ENCODE assay signal across 8 mouse cellular contexts in genomic region chr4:49632139-49632481, GRCm38 (mm10). TPM values are rescaled to one million over a fixed set of nuclear protein-coding genes. Genes with fewer than 3 reads are reported as not detected.
DNase-seq lines count a peak whose midpoint lies in the region; ATAC-seq and TF ChIP-seq lines count a peak whose summit lies in the region.

No protein-coding gene starts in this region.

- peaks cover 36% of the 10 kb centered on the region for H3K36me3 ChIP-seq in heart, embryonic 13.5 days
- peaks cover 10% of the 10 kb centered on the region for H3K36me3 ChIP-seq in ES-Bruce4 (ENCODE audit: control insufficient read depth, insufficient read depth, low read length, poor library complexity, severe bottlenecking)
- H3K36me3 ChIP-seq in forebrain, embryonic 15.5 days = peaks cover 30% of the 10 kb centered on the region
- H3K36me3 ChIP-seq in liver, postnatal 0 days (replicated peaks; ENCODE audit: insufficient read depth, low read length) = peaks cover 32% of the 10 kb centered on the region

- no peak for DNase-seq in heart, postnatal 25 days (ENCODE audit: low spot score)
- DNase-seq in liver, postnatal 0 days = no peak
- DNase-seq in urinary bladder, postnatal 14 days (ENCODE audit: low spot score) = no peak
- DNase-seq in layer of hippocampus, postnatal 36 days = no peak
- DNase-seq in spleen, postnatal 36 days (ENCODE audit: low spot score in 2 of 2) = no peak

- under 1% methylated on average over 30 of the region's 30 CpGs for WGBS in heart, embryonic 13.5 days
- WGBS in forebrain, embryonic 15.5 days = under 1% methylated on average over 30 of the region's 30 CpGs
- WGBS in liver, postnatal 0 days (ENCODE audit: insufficient replicate concordance) = under 1% methylated on average over 30 of the region's 30 CpGs

- intact Hi-C loops in heart, postnatal 25 days (cut with DNase I) = no loop called here

- TF ChIP-seq EP300 in ES-Bruce4 (IDR thresholded peaks at IDR 0.05; ENCODE audit: insufficient read depth, low read depth, low read length) = no peak
- no peak for TF ChIP-seq EP300 in liver, postnatal 0 days (IDR thresholded peaks at IDR 0.05; ENCODE audit: low read depth)

- TF ChIP-seq POLR2A in ES-Bruce4 (IDR thresholded peaks at IDR 0.05; ENCODE audit: insufficient read depth, low read length) = no peak

- H3K9me3 ChIP-seq in heart, embryonic 13.5 days = no peaks in the 10 kb centered on the region
- no peaks in the 10 kb centered on the region for H3K9me3 ChIP-seq in ES-Bruce4 (replicated peaks; ENCODE audit: control insufficient read depth, insufficient read depth, low read length, poor library complexity, severe bottlenecking)
- H3K9me3 ChIP-seq in forebrain, embryonic 15.5 days = no peaks in the 10 kb centered on the region
- H3K9me3 ChIP-seq in liver, postnatal 0 days (ENCODE audit: low read length) = no peaks in the 10 kb centered on the region

- no peaks in the 10 kb centered on the region for H3K27me3 ChIP-seq in heart, embryonic 13.5 days (replicated peaks)
- H3K27me3 ChIP-seq in ES-Bruce4 (ENCODE audit: control insufficient read depth, insufficient read depth, low read length, poor library complexity, severe bottlenecking) = no peaks in the 10 kb centered on the region
- H3K27me3 ChIP-seq in forebrain, embryonic 15.5 days = no peaks in the 10 kb centered on the region
- no peaks in the 10 kb centered on the region for H3K27me3 ChIP-seq in liver, postnatal 0 days (ENCODE audit: insufficient read depth, low read length)

- H3K27ac ChIP-seq in heart, embryonic 13.5 days (replicated peaks) = peak overlapping the region; percentile 93
- H3K27ac ChIP-seq in ES-Bruce4 (ENCODE audit: insufficient read depth, low read length) = peak overlapping the region; percentile 5; the same call in 1 of the 2 replicates
- H3K27ac ChIP-seq in forebrain, embryonic 15.5 days (replicated peaks) = peak overlapping the region; percentile 89
- H3K27ac ChIP-seq in liver, postnatal 0 days (ENCODE audit: low read depth) = peak overlapping the region; percentile 92

- TF ChIP-seq CTCF in ES-Bruce4 (IDR thresholded peaks at IDR 0.05; ENCODE audit: low read depth, low read length) = no peak
- TF ChIP-seq CTCF in liver, postnatal 0 days (IDR thresholded peaks at IDR 0.05; ENCODE audit: low read depth) = no peak

- H3K4me3 ChIP-seq in heart, embryonic 13.5 days = peak overlapping the region; percentile 96
- peak overlapping the region; percentile 97 for H3K4me3 ChIP-seq in ES-Bruce4 (ENCODE audit: low read depth, low read length)
- H3K4me3 ChIP-seq in forebrain, embryonic 15.5 days = peak overlapping the region; percentile 65
- peak overlapping the region; percentile 92 for H3K4me3 ChIP-seq in liver, postnatal 0 days (ENCODE audit: low read depth, low read length)

- peaks cover 22% of the 10 kb centered on the region for H3K4me1 ChIP-seq in heart, embryonic 13.5 days
- H3K4me1 ChIP-seq in ES-Bruce4 (ENCODE audit: control insufficient read depth, insufficient read depth, low read length) = no peaks in the 10 kb centered on the region
- H3K4me1 ChIP-seq in forebrain, embryonic 15.5 days = peaks cover 19% of the 10 kb centered on the region
- 0 out of 2 replicates have a peak, but pooled peaks cover 8% of the 10 kb centered on the region for H3K4me1 ChIP-seq in liver, postnatal 0 days (ENCODE audit: insufficient read depth)

- H3K9ac ChIP-seq in heart, embryonic 13.5 days = peak overlapping the region; percentile 95
- H3K9ac ChIP-seq in ES-Bruce4 (ENCODE audit: low read depth, poor library complexity, severe bottlenecking) = peak overlapping the region; percentile 89
- H3K9ac ChIP-seq in forebrain, embryonic 15.5 days (replicated peaks) = peak overlapping the region; percentile 74
- H3K9ac ChIP-seq in liver, postnatal 0 days (replicated peaks) = peak overlapping the region; percentile 89

- ATAC-seq in heart, embryonic 13.5 days (ENCODE audit: extremely low read depth, insufficient number of reproducible peaks, low FRiP score, low TSS enrichment) = peak; percentile 53
- ATAC-seq in forebrain, embryonic 15.5 days (replicated peaks) = peak; percentile 79; the same call in 1 of the 2 replicates
- ATAC-seq in liver, postnatal 0 days = peak; percentile 65

- H3K4me2 ChIP-seq in heart, embryonic 13.5 days = peak overlapping the region; percentile 93
- H3K4me2 ChIP-seq in forebrain, embryonic 15.5 days (replicated peaks) = peak overlapping the region; percentile 75
- H3K4me2 ChIP-seq in liver, postnatal 0 days (ENCODE audit: low read depth, low read length) = peak overlapping the region; percentile 84

RNA-seq across cellular contexts. Expression of gene Rnf20, which starts 0.3 kb away (rescaled TPM):
- 21.8 and 23.8 TPM in 2 replicates for polyA plus RNA-seq in heart, embryonic 13.5 days (2015; fragmentation: Nextera tagmentation; extraction: Ambion mirVana)
- total RNA-seq in heart, postnatal 25 days (2021) = 10 to 100 TPM; 36.2 to 36.3 TPM
- 48.6 and 53.4 TPM in 2 replicates for polyA plus RNA-seq in ES-Bruce4 (2011; ENCODE audit: insufficient read depth, insufficient read length, low read depth, missing spikeins)
- polyA plus RNA-seq in forebrain, embryonic 15.5 days (2015; fragmentation: Nextera tagmentation; extraction: Ambion mirVana) = 57.2 and 60.1 TPM in 2 replicates
- 9.4 and 11.8 TPM in 2 replicates for polyA plus RNA-seq in liver, postnatal 0 days (2015; fragmentation: Nextera tagmentation; extraction: Ambion mirVana)
- total RNA-seq in layer of hippocampus, postnatal 36 days (2021) = 10 to 100 TPM; 74.1 to 88.7 TPM

RNA-seq across cellular contexts. Expression of gene Tmem246, which starts 34.4 kb away (rescaled TPM):
- 45.0 and 49.9 TPM in 2 replicates for polyA plus RNA-seq in heart, embryonic 13.5 days (2015; fragmentation: Nextera tagmentation; extraction: Ambion mirVana)
- total RNA-seq in heart, postnatal 25 days (2021) = 10 to 100 TPM; 49.3 to 51.8 TPM
- 3.2 and 5.9 TPM in 2 replicates for polyA plus RNA-seq in ES-Bruce4 (2011; ENCODE audit: insufficient read depth, insufficient read length, low read depth, missing spikeins)
- 49.9 and 55.8 TPM in 2 replicates for polyA plus RNA-seq in forebrain, embryonic 15.5 days (2015; fragmentation: Nextera tagmentation; extraction: Ambion mirVana)
- polyA plus RNA-seq in liver, postnatal 0 days (2015; fragmentation: Nextera tagmentation; extraction: Ambion mirVana) = 3.3 and 3.9 TPM in 2 replicates
- 10 to 100 TPM; 66.1 to 72.4 TPM for total RNA-seq in layer of hippocampus, postnatal 36 days (2021)

RNA-seq across cellular contexts. Expression of gene Ppp3r2, which starts 49.7 kb away (rescaled TPM):
- 0.04 and 0.06 TPM in 2 replicates for polyA plus RNA-seq in heart, embryonic 13.5 days (2015; fragmentation: Nextera tagmentation; extraction: Ambion mirVana)
- total RNA-seq in heart, postnatal 25 days (2021) = not detected
- not detected in 2 replicates for polyA plus RNA-seq in ES-Bruce4 (2011; ENCODE audit: insufficient read depth, insufficient read length, low read depth, missing spikeins)
- 0.18 and 0.32 TPM in 2 replicates for polyA plus RNA-seq in forebrain, embryonic 15.5 days (2015; fragmentation: Nextera tagmentation; extraction: Ambion mirVana)
- not detected in 2 replicates for polyA plus RNA-seq in liver, postnatal 0 days (2015; fragmentation: Nextera tagmentation; extraction: Ambion mirVana)
- total RNA-seq in layer of hippocampus, postnatal 36 days (2021) = under 1 TPM; 0.42 to 0.76 TPM

Comparison
In these comparisons a context has a peak if more than half of its experiments do, and no peak if none do; other contexts are left out.
1. H3K27ac ChIP-seq: peak in every context shown above with its lines; median percentile 93 in heart, embryonic 13.5 days; 92 in liver, postnatal 0 days; 89 in forebrain, embryonic 15.5 days; 5 in ES-Bruce4.